Mouse (Mus musculus): Measurements from ENCODE around the gene Fbxo44. TPM values are rescaled to one million over a fixed set of nuclear protein-coding genes. Genes with fewer than 3 reads are reported as not detected.

The Fbxo44 gene
- polyA plus RNA-seq (2015; fragmentation: Nextera tagmentation; extraction: Ambion mirVana): 1.3 and 1.4 TPM in 2 replicates

GRCm38 (mm10) chr4:148160436-148161390 lies at the start of gene Fbxo44, which contains the start of gene Fbxo2:
Gene Fbxo44, minus strand, starts transcription at chr4:148160482.
Gene Fbxo2, plus strand, starts transcription at chr4:148160621.

GRCm38 (mm10) chr4:148151267-148152168 lies 8.8 kb downstream of the Fbxo44 start, which contains the start of gene Fbxo6:
Gene Fbxo6, minus strand, starts transcription at chr4:148152140.

GRCm38 (mm10) chr4:148130561-148131413 lies 29.5 kb downstream of the Fbxo44 start, which contains the start of gene Draxin:
Gene Draxin, minus strand, starts transcription at chr4:148130698.

GRCm38 (mm10) chr4:148130133-148130532 lies 30.1 kb downstream of the Fbxo44 start, which contains the start of gene Mad2l2:
Gene Mad2l2, plus strand, starts transcription at chr4:148130384.

Other genes starting within 250 kb of the Fbxo44 start
- 14.1 and 19.1 TPM in 2 replicates for gene Plod1, start 223.7 kb downstream of the Fbxo44 start, polyA plus RNA-seq (2015; fragmentation: Nextera tagmentation; extraction: Ambion mirVana)
- gene 2510039O18Rik, start 219.6 kb downstream of the Fbxo44 start, polyA plus RNA-seq (2015; fragmentation: Nextera tagmentation; extraction: Ambion mirVana): 11.2 and 12.5 TPM in 2 replicates
- 0.28 TPM in 1 of 2 replicates, not detected in the other for gene Nppb, start 174.7 kb downstream of the Fbxo44 start, polyA plus RNA-seq (2015; fragmentation: Nextera tagmentation; extraction: Ambion mirVana)
- gene Nppa, start 159.8 kb downstream of the Fbxo44 start, polyA plus RNA-seq (2015; fragmentation: Nextera tagmentation; extraction: Ambion mirVana): 0.41 and 0.42 TPM in 2 replicates
- 1.3 and 1.4 TPM in 2 replicates for gene Clcn6, start 121.7 kb downstream of the Fbxo44 start, polyA plus RNA-seq (2015; fragmentation: Nextera tagmentation; extraction: Ambion mirVana)
- gene Mthfr, start 121.4 kb downstream of the Fbxo44 start, polyA plus RNA-seq (2015; fragmentation: Nextera tagmentation; extraction: Ambion mirVana): 6.4 and 8.6 TPM in 2 replicates
- 12.8 and 18.7 TPM in 2 replicates for gene Agtrap, start 72.5 kb downstream of the Fbxo44 start, polyA plus RNA-seq (2015; fragmentation: Nextera tagmentation; extraction: Ambion mirVana)
- gene Mad2l2, start 30.1 kb downstream of the Fbxo44 start, polyA plus RNA-seq (2015; fragmentation: Nextera tagmentation; extraction: Ambion mirVana): 28.9 and 30.4 TPM in 2 replicates
- 0.02 TPM in 1 of 2 replicates, not detected in the other for gene Draxin, start 29.8 kb downstream of the Fbxo44 start, polyA plus RNA-seq (2015; fragmentation: Nextera tagmentation; extraction: Ambion mirVana)
- 18.5 and 20.4 TPM in 2 replicates for gene Fbxo6, start 8.3 kb downstream of the Fbxo44 start, polyA plus RNA-seq (2015; fragmentation: Nextera tagmentation; extraction: Ambion mirVana)
- 0.12 TPM in 1 of 2 replicates, not detected in the other for gene Fbxo2, start 139 bp upstream of the Fbxo44 start, polyA plus RNA-seq (2015; fragmentation: Nextera tagmentation; extraction: Ambion mirVana)
- 0.02 and 0.11 TPM in 2 replicates for gene Disp3, start 127.5 kb upstream of the Fbxo44 start, polyA plus RNA-seq (2015; fragmentation: Nextera tagmentation; extraction: Ambion mirVana)